Mouse (Mus musculus) neural tube, embryonic 14.5 days (tissue): Measurements from ENCODE around the gene Zfp553. TPM values are rescaled to one million over a fixed set of nuclear protein-coding genes. Genes with fewer than 3 reads are reported as not detected.
A peak's percentile ranks its signal among the peaks of the same experiment; 100 is the strongest.

Experiments used
- ATAC-seq: fragments of 200-750 bp; cut with Nextera tagmentation; 2 replicates; pipeline ENCODE4 v1.8.0; 2017; ENCODE audit warnings: low read depth, mild to moderate bottlenecking, moderate TSS enrichment, moderate library complexity
- H3K27ac ChIP-seq: fragments of 300-500 bp; sonication (generic); 2 replicates; pipeline ENCODE4 v1.5.1; 2014; ENCODE audit warnings: low read depth, mild to moderate bottlenecking, control low read depth, low read length, moderate library complexity, mixed read lengths
- H3K27me3 ChIP-seq: fragments of 300-500 bp; sonication (generic); 2 replicates; pipeline ENCODE4 v1.6.1; 2014; ENCODE audit warnings: low read length; ENCODE audit not compliant: control insufficient read depth, insufficient read depth
- H3K36me3 ChIP-seq: fragments of 300-500 bp; sonication (generic); 2 replicates; pipeline ENCODE4 v1.6.1; 2014; ENCODE audit warnings: low read length, mixed read lengths; ENCODE audit not compliant: control insufficient read depth, insufficient read depth
- H3K4me1 ChIP-seq: fragments of 300-500 bp; sonication (generic); 2 replicates; pipeline ENCODE4 v1.6.1; 2014; ENCODE audit warnings: low read length; ENCODE audit not compliant: control insufficient read depth, insufficient read depth
- H3K4me2 ChIP-seq: fragments of 300-500 bp; sonication (generic); 2 replicates; pipeline ENCODE4 v1.6.1; 2014; ENCODE audit warnings: mild to moderate bottlenecking, low read depth, low read length, control low read depth
- H3K4me3 ChIP-seq: fragments of 300-500 bp; sonication (generic); 2 replicates; pipeline ENCODE4 v1.5.1; 2014; ENCODE audit warnings: low read depth, low read length, control low read depth, mixed read lengths
- H3K9ac ChIP-seq: fragments of 300-500 bp; sonication (generic); replicated peaks from 2 replicates; pipeline ENCODE4 v1.6.1; 2014; ENCODE audit warnings: low read depth, mild to moderate bottlenecking, control low read depth, low read length, mixed read lengths
- H3K9me3 ChIP-seq: fragments of 300-500 bp; sonication (generic); 2 replicates; pipeline ENCODE4 v1.6.1; 2016; ENCODE audit warnings: low read length; ENCODE audit not compliant: control insufficient read depth
- WGBS: fragments of 180-500 bp; shearing (Covaris S2); extraction: QIAGEN DNeasy Blood & Tissue Kit; methylation state at CpG from one replicate; pipeline ENCODE4 v1.1.7; 2014; 5-methylcytosine and 5-hydroxymethylcytosine counted together
- polyA plus RNA-seq: library from polyadenylated mRNA; unstranded; fragments of >200 nt; fragmentation: Nextera tagmentation; extraction: Ambion mirVana; gene quantifications from 2 replicates; pipeline ENCODE4 v1.2.1, GENCODE M21; 2014

Gene Zfp553
- polyA plus RNA-seq, 1 experiment from 2014 or later, result 24.0 TPM

DNA sequence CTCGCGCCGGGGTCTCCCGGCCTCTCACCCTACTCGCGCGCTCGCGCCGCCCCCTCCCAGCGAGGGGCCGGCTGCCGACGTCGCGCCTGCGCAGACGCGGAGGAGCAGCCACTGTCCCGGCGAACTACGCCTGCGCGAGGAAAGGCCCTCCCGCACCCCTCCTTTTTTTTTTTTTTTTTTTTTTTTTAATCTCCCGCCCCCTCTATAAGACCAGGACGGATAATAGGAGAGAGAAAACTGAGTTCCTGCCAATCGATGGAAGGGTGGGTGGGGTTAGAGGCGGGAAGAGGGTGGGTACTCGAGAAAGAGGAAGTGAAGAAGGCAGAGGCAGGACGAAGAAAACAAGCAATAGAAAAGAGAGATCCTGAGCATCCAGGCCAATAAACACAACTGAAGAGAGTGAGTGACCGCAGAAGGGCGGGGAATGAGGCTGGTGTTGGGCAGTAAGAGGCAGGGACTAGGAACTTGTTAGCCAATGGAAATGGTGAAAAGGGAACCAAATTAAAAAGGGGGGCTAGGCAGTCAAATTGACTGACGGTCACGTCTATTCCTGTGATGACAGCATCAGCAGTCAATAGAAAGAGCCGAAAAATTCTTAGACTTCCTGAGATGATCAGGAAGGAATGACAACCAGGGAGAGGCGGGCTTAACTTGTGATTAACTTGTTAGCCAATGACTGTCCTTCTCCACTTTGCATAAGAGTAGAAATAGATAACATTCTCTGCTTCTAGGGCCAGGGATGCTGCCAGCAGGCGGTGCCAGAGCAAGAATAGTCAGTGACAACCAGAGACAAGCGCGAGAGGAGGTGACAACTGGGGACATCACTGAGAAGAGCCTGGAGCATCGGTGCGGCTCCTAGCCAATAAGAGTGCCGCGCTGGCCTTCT lies 24.1 kb upstream of the Zfp553 start, which contains the start of gene Mylpf:
Mylpf (plus strand) TSS at position 338 of the 886 bp plus-strand sequence.
- under 1% methylated on average over 25 of the region's 44 CpGs for WGBS
- H3K27ac ChIP-seq, result peak within 1 kb of the TSS; percentile 77

DNA sequence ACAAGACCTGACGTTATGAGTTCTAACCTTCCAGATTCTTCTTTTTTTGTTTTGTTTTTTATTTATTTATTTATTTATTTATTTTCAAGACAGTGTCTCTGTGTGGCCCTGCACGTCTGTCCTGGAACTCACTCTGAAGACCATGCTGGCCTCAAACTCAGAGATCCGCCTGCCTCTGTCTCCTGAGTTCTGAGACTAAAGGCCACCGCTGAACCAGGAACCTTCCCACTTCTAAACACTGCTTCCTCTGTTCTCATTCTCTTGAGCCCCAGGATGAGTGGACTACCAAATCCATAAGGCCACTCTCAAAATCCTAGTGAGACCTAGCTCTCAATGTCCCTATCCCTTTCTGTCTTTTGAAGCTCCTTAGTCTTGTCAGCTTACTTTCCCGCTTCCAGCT lies 23.0 kb upstream of the Zfp553 start:
- 80% methylated on average over 5 of the region's 5 CpGs for whole genome bisulfite sequencing
- ATAC-seq, result no peak
- H3K9ac ChIP-seq, result no peak overlapping the region

More for the DNA sequence above, 24.1 kb upstream of the Zfp553 start, which contains the start of gene Mylpf:
- H3K9ac ChIP-seq, result peak within 1 kb of the TSS; percentile 81
- H3K4me2 ChIP-seq, result peak within 1 kb of the TSS; percentile 100
- H3K9me3 ChIP-seq, result no peaks in the 10 kb centered on the region
- no peaks in the 10 kb centered on the region for H3K27me3 ChIP-seq
- ATAC-seq, result peak; percentile 95
- H3K36me3 ChIP-seq, result no peaks in the 10 kb centered on the region
- H3K4me1 ChIP-seq, result peaks cover 25% of the 10 kb centered on the region
- H3K4me3 ChIP-seq, result peak within 1 kb of the TSS; percentile 90

DNA sequence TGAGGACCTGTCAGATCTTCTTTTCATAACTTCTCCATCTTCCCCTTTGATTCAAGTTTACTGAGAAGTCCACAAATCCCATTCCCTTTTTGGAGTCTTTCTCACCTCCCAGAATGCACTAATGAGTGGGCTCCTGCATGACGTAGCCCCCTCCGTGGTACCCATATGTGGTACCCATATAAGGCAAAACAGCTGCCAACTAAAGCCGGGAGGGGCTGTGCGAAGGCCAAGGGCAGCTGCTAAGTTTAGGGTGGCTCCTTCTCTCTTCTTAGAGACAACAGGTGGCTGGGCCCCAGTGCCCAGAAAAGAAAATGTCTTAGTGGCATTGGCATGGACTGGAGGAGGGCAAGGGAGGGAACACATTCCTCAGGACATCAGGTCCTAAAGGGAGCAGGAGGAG lies 22.6 kb upstream of the Zfp553 start:
- H3K4me1 ChIP-seq, result peaks cover 21% of the 10 kb centered on the region
- ATAC-seq, result no peak
- H3K9me3 ChIP-seq, result no peaks in the 10 kb centered on the region

More for the DNA sequence above, 23.0 kb upstream of the Zfp553 start:
- Histone ChIP-seq H3K36me3 (no peaks in the 10 kb centered on the region), H3K4me1 (peaks cover 25% of the 10 kb centered on the region), H3K9me3 (no peaks in the 10 kb centered on the region), H3K4me2 (peak overlapping the region; percentile 66), H3K27ac (no peak overlapping the region; the same call in 1 of the 2 replicates), H3K4me3 (no peak overlapping the region; the same call in 1 of the 2 replicates), H3K27me3 (no peaks in the 10 kb centered on the region)

DNA sequence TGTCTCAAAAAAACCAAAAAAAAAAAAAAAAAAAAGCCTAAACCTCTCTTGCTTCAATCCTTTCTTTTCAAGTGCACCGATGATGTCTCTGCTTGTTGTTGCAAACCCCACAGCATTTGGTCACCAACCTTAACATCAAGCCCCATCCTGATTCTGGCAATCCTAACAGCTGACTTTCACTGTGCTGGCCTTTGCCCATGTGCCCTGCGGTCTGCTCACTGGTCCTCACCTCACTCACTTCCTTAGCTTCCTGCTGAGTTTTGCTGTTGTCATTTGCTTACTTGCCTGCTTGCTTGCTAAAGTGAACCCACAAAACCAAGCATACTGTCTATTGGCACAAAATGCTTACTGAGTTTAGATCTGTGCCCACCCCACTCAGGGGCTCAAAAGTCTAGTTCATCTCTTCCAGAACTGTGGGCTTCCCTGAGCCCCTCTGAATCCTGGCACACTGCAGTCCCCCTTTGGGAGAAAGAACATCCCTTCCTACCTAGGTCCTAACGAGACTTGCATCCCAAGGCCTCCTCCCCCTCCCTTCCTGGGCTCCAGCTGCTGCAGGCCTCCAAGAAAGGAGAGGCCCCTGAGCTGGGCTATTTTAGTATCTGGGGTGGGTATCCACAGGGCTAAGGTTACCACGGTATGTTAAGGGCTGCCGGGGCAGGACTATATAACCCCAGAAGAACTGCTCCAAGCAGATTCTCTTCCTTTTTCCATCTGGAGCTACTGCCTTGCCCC lies 21.7 kb upstream of the Zfp553 start:
- Histone ChIP-seq H3K27me3 (no peaks in the 10 kb centered on the region), H3K9ac (no peak overlapping the region), H3K4me3 (no peak overlapping the region), H3K9me3 (no peaks in the 10 kb centered on the region), H3K4me2 (no peak overlapping the region), H3K4me1 (peaks cover 14% of the 10 kb centered on the region), H3K27ac (no peak overlapping the region), H3K36me3 (no peaks in the 10 kb centered on the region)
- no peak for ATAC-seq
- WGBS, result 62% methylated on average over 5 of the region's 5 CpGs

More for the DNA sequence above, 22.6 kb upstream of the Zfp553 start:
- H3K36me3 ChIP-seq, result no peaks in the 10 kb centered on the region
- H3K4me2 ChIP-seq, result no peak overlapping the region
- no peak overlapping the region for H3K9ac ChIP-seq
- WGBS, result 93% methylated on average over 4 of the region's 4 CpGs
- no peak overlapping the region for H3K27ac ChIP-seq
- H3K27me3 ChIP-seq, result no peaks in the 10 kb centered on the region
- H3K4me3 ChIP-seq, result no peak overlapping the region

DNA sequence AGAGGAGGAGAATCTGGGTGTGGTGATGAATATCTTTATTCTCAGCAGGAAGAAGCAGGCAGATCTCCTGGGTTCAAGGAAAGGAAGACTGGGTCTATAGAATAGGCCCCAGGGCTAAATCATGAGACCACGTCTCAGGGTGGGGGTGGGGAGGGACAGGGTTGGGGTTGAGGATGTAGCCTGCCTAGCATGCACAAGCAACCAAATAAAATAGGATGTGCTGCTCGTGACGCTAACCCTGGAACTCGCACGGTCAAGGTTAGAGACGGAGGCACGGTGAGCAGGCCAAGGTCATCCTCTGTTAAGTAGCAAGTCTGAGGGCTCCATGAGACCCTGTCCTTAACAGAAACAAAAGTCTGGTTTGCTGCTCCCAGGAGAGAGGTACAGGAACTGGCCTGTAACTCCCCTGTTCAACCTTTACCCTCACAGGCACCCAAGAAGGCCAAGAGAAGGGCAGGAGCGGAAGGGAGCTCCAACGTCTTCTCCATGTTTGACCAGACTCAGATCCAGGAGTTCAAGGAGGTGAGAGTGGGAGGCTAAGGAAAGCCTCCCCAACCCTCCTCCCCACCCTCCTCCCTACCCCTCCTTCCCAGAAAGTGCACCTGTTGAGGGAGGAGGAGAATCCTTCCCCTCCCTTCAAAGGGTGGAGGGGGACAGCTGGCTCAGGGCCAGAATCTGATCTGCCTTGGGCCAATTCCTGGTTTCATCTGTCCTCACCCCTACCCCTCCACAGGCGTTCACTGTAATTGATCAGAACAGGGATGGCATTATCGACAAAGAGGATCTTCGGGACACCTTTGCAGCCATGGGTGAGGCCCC lies 20.2 kb upstream of the Zfp553 start:
- no peaks in the 10 kb centered on the region for H3K9me3 ChIP-seq
- no peak overlapping the region for H3K4me2 ChIP-seq
- H3K4me3 ChIP-seq, result no peak overlapping the region
- no peaks in the 10 kb centered on the region for H3K27me3 ChIP-seq
- no peak overlapping the region for H3K9ac ChIP-seq
- WGBS, result 91% methylated on average over 12 of the region's 12 CpGs
- no peak for ATAC-seq
- peaks cover 4% of the 10 kb centered on the region for H3K4me1 ChIP-seq
- H3K27ac ChIP-seq, result no peak overlapping the region
- H3K36me3 ChIP-seq, result no peaks in the 10 kb centered on the region

DNA sequence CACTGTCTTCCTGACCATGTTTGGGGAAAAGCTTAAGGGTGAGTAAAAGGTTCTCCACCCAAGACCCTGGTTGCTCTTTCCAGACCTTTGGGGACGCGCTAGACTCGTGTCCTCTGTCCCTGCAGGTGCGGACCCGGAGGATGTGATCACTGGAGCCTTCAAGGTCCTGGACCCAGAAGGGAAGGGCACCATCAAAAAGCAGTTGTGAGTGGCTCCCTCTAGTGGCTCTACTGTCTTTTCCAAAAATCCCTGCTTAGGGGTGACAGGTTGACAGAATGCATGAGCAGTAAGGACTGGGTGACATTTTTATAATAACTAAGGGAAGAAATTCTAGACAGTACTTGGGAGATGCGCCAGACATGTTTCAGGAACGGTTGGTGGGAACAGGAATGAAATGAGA lies 19.4 kb upstream of the Zfp553 start:
- Histone ChIP-seq H3K4me1 (peaks cover 4% of the 10 kb centered on the region), H3K9me3 (no peaks in the 10 kb centered on the region), H3K27me3 (no peaks in the 10 kb centered on the region), H3K9ac (no peak overlapping the region), H3K27ac (no peak overlapping the region), H3K4me2 (no peak overlapping the region), H3K36me3 (no peaks in the 10 kb centered on the region), H3K4me3 (no peak overlapping the region)
- WGBS, result 44% methylated on average over 7 of the region's 7 CpGs
- no peak for ATAC-seq

DNA sequence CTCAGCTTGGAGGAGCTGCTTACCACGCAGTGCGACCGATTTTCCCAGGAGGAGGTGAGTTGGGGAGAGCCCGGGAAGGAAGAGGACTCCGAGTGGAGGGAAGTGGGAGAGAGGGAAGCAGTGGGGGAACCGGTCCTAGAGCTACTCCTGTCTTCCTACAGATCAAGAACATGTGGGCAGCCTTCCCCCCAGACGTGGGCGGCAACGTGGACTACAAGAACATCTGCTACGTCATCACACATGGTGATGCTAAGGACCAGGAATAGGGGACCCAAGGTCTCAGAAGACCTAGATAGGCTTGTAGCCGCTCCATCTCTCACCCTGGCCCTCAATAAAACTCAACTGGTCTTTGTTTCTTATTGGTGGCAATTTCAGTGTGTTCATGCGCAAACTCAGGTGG lies 18.9 kb upstream of the Zfp553 start:
- Histone ChIP-seq H3K9me3 (no peaks in the 10 kb centered on the region), H3K4me2 (peak overlapping the region; percentile 28; the same call in 1 of the 2 replicates), H3K27ac (no peak overlapping the region), H3K9ac (no peak overlapping the region), H3K27me3 (no peaks in the 10 kb centered on the region), H3K4me1 (peaks cover 4% of the 10 kb centered on the region), H3K36me3 (no peaks in the 10 kb centered on the region), H3K4me3 (no peak overlapping the region)
- 42% methylated on average over 12 of the region's 12 CpGs for WGBS
- ATAC-seq, result no peak

DNA sequence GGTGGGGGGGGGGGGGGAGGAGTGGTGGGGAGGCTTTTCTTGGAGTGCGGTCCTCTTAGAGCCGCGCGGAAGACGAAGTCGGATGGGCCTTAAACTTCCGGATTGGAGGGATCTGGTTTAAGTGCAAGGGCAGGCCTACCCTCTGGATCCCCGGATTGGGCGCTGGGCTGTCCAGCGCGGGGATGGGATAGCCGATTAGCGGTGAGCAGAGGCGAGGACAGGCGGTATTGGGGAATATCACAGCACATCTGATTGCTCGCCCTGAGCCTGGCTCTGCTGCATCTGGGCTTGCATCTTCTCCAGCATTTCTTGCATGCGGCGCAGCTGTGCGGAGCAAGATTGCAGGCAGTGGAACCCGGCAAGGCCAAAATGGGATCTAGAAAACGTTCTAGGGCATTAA lies 18.3 kb upstream of the Zfp553 start:
- 0 out of 2 replicates have a peak overlapping the region, but pooled peaks have one; percentile 11 for H3K9ac ChIP-seq
- H3K36me3 ChIP-seq, result no peaks in the 10 kb centered on the region
- peak overlapping the region; percentile 28; the same call in 1 of the 2 replicates for H3K4me2 ChIP-seq
- no peaks in the 10 kb centered on the region for H3K27me3 ChIP-seq
- WGBS, result 24% methylated on average over 21 of the region's 21 CpGs
- H3K4me1 ChIP-seq, result peaks cover 3% of the 10 kb centered on the region
- no peak overlapping the region for H3K27ac ChIP-seq
- ATAC-seq, result no peak
- no peaks in the 10 kb centered on the region for H3K9me3 ChIP-seq
- H3K4me3 ChIP-seq, result no peak overlapping the region; the same call in 1 of the 2 replicates
